Mouse (Mus musculus): ENCODE measurements around the gene Btbd9. TPM values are rescaled to one million over a fixed set of nuclear protein-coding genes. Genes with fewer than 3 reads are reported as not detected.

Gene Btbd9
- polyA plus RNA-seq, 1 experiment from 2014 or later: 27.6 TPM

GRCm38 (mm10) chr17:30469511-30470076, 106.7 kb downstream of the Btbd9 start:
- in situ Hi-C loops (cut with MboI; ENCODE audit: low pct_unique_long_range_greater_than_20kb): no loop called here
- DNase-seq (ENCODE audit: low read depth, low spot score) (no peak), ATAC-seq (no peak)
- POLR2A ChIA-PET: no interaction called here
- H3K27me3 ChIP-seq: no peaks in the 10 kb centered on the region
- CTCF ChIA-PET: interaction anchor here (0.9 to 1.0 kb wide), 2 partner anchors 69 to 453 kb away, joined by 3 read pairs; no protein-coding TSS in a partner anchor
- no peak for TF ChIP-seq CTCF (IDR thresholded peaks at IDR 0.05)

GRCm38 (mm10) chr17:30468368-30468767, 107.9 kb downstream of the Btbd9 start:
- ChIA-PET POLR2A (no interaction called here), CTCF (interaction anchor here (0.7 to 1.8 kb wide), 5 partner anchors 13 to 99 kb away, joined by 3 to 6 read pairs (median 3); no protein-coding TSS in a partner anchor)
- no peaks in the 10 kb centered on the region for H3K27me3 ChIP-seq
- in situ Hi-C loops (cut with MboI; ENCODE audit: low pct_unique_long_range_greater_than_20kb): no loop called here
- no peak for DNase-seq (ENCODE audit: low read depth, low spot score)
- no peak for TF ChIP-seq CTCF (IDR thresholded peaks at IDR 0.05)
- ATAC-seq: no peak

GRCm38 (mm10) chr17:30467566-30468213, 108.6 kb downstream of the Btbd9 start:
- H3K27me3 ChIP-seq: no peaks in the 10 kb centered on the region
- TF ChIP-seq CTCF (IDR thresholded peaks at IDR 0.05): no peak
- ChIA-PET CTCF (interaction anchor here (1.1 to 1.8 kb wide), 2 partner anchors 12 to 25 kb away, joined by 3 to 6 read pairs; no protein-coding TSS in a partner anchor), POLR2A (no interaction called here)
- DNase-seq (ENCODE audit: low read depth, low spot score) (no peak), ATAC-seq (no peak)
- in situ Hi-C loops (cut with MboI; ENCODE audit: low pct_unique_long_range_greater_than_20kb): no loop called here

GRCm38 (mm10) chr17:30465060-30465762, 111.1 kb downstream of the Btbd9 start:
- DNase-seq (ENCODE audit: low read depth, low spot score): peak; percentile 27
- ChIA-PET CTCF (interaction anchor here (0.8 kb wide), 1 partner anchor 9 kb away, joined by 4 read pairs; no protein-coding TSS in a partner anchor), POLR2A (no interaction called here)
- ATAC-seq: peak; percentile 69
- no peak for TF ChIP-seq CTCF (IDR thresholded peaks at IDR 0.05)
- H3K27me3 ChIP-seq: no peaks in the 10 kb centered on the region
- in situ Hi-C loops (cut with MboI; ENCODE audit: low pct_unique_long_range_greater_than_20kb): no loop called here

GRCm38 (mm10) chr17:30464240-30464745, 112.0 kb downstream of the Btbd9 start:
- CTCF ChIA-PET: interaction anchor here (0.8 kb wide), 1 partner anchor 9 kb away, joined by 4 read pairs; no protein-coding TSS in a partner anchor
- no peak for ATAC-seq
- POLR2A ChIA-PET: no interaction called here
- in situ Hi-C loops (cut with MboI; ENCODE audit: low pct_unique_long_range_greater_than_20kb): no loop called here
- DNase-seq (ENCODE audit: low read depth, low spot score): no peak
- TF ChIP-seq CTCF (IDR thresholded peaks at IDR 0.05): no peak
- H3K27me3 ChIP-seq: no peaks in the 10 kb centered on the region

- no peak for TF ChIP-seq CTCF (IDR thresholded peaks at IDR 0.05)
- in situ Hi-C loops (cut with MboI; ENCODE audit: low pct_unique_long_range_greater_than_20kb): no loop called here
- CTCF ChIA-PET: no interaction called here
- POLR2A ChIA-PET: no interaction called here
- DNase-seq (ENCODE audit: low read depth, low spot score): no peak
- ATAC-seq: no peak
- no peaks in the 10 kb centered on the region for H3K27me3 ChIP-seq
These were observed 115.5 kb downstream of the Btbd9 start for GRCm38 (mm10) chr17:30460727-30461349.

GRCm38 (mm10) chr17:30459706-30460105, 116.6 kb downstream of the Btbd9 start:
- H3K27me3 ChIP-seq: no peaks in the 10 kb centered on the region
- ChIA-PET POLR2A (no interaction called here), CTCF (interaction anchor here (1.4 kb wide), 1 partner anchor 14 kb away, joined by 4 read pairs; no protein-coding TSS in a partner anchor)
- DNase-seq (ENCODE audit: low read depth, low spot score): no peak
- TF ChIP-seq CTCF (IDR thresholded peaks at IDR 0.05): no peak
- ATAC-seq: no peak
- in situ Hi-C loops (cut with MboI; ENCODE audit: low pct_unique_long_range_greater_than_20kb): loop anchor here (5.0 to 10.0 kb wide), 3 partner anchors 347 to 485 kb away; partner anchors contain the start of gene Mdga1

GRCm38 (mm10) chr17:30458926-30459325, 117.4 kb downstream of the Btbd9 start:
- ATAC-seq: no peak
- no peaks in the 10 kb centered on the region for H3K27me3 ChIP-seq
- DNase-seq (ENCODE audit: low read depth, low spot score): no peak
- CTCF ChIA-PET: interaction anchor here (1.1 to 1.4 kb wide), 2 partner anchors 15 to 84 kb away, joined by 3 to 4 read pairs; no protein-coding TSS in a partner anchor
- in situ Hi-C loops (cut with MboI; ENCODE audit: low pct_unique_long_range_greater_than_20kb): loop anchor here (5.0 to 10.0 kb wide), 3 partner anchors 347 to 484 kb away; partner anchors contain the start of gene Mdga1
- TF ChIP-seq CTCF (IDR thresholded peaks at IDR 0.05): no peak
- POLR2A ChIA-PET: no interaction called here

GRCm38 (mm10) chr17:30458301-30458700, 118.0 kb downstream of the Btbd9 start:
- H3K27me3 ChIP-seq: no peaks in the 10 kb centered on the region
- ATAC-seq (no peak), DNase-seq (ENCODE audit: low read depth, low spot score) (no peak)
- in situ Hi-C loops (cut with MboI; ENCODE audit: low pct_unique_long_range_greater_than_20kb): loop anchor here (5.0 to 10.0 kb wide), 3 partner anchors 346 to 484 kb away; partner anchors contain the start of gene Mdga1
- POLR2A ChIA-PET: no interaction called here
- no peak for TF ChIP-seq CTCF (IDR thresholded peaks at IDR 0.05)
- CTCF ChIA-PET: interaction anchor here (1.1 kb wide), 1 partner anchor 85 kb away, joined by 3 read pairs; no protein-coding TSS in a partner anchor

GRCm38 (mm10) chr17:30457486-30457885, 118.8 kb downstream of the Btbd9 start:
- TF ChIP-seq CTCF (IDR thresholded peaks at IDR 0.05): no peak
- ChIA-PET CTCF (no interaction called here), POLR2A (interaction anchor here (0.5 kb wide), 1 partner anchor 482 kb away, joined by 3 read pairs; no protein-coding TSS in a partner anchor)
- DNase-seq (ENCODE audit: low read depth, low spot score): no peak
- in situ Hi-C loops (cut with MboI; ENCODE audit: low pct_unique_long_range_greater_than_20kb): loop anchor here (5.0 to 10.0 kb wide), 3 partner anchors 345 to 483 kb away; partner anchors contain the start of gene Mdga1
- ATAC-seq: no peak
- H3K27me3 ChIP-seq: no peaks in the 10 kb centered on the region
